Mouse (Mus musculus) testis, adult 2 months (tissue): Measurements from ENCODE around the gene Rtn4rl1. TPM values are rescaled to one million over a fixed set of nuclear protein-coding genes. Genes with fewer than 3 reads are reported as not detected.

Experiments
- H3K27ac ChIP-seq: fragments of 200-500 bp; 2 replicates; pipeline ENCODE4 v1.5.1; 2012; ENCODE audit warnings: low read depth, low read length; ENCODE audit not compliant: control insufficient read depth, insufficient read depth
- H3K27me3 ChIP-seq: fragments of 200-500 bp; 2 replicates; pipeline ENCODE4 v1.6.1; 2012; ENCODE audit warnings: mild to moderate bottlenecking, low read length, moderate library complexity; ENCODE audit not compliant: control insufficient read depth, insufficient read depth
- H3K36me3 ChIP-seq: fragments of 200-500 bp; 2 replicates; pipeline ENCODE4 v1.6.1; 2012; ENCODE audit warnings: mild to moderate bottlenecking, low read length; ENCODE audit not compliant: control insufficient read depth, insufficient read depth
- H3K4me1 ChIP-seq: fragments of 200-500 bp; 2 replicates; pipeline ENCODE4 v1.6.1; 2012; ENCODE audit warnings: low read length; ENCODE audit not compliant: control insufficient read depth, insufficient read depth
- H3K4me3 ChIP-seq: fragments of 200-500 bp; 2 replicates; pipeline ENCODE4 v1.5.1; 2012; ENCODE audit warnings: low read depth, mild to moderate bottlenecking, low read length, moderate library complexity, mixed read lengths; ENCODE audit not compliant: control insufficient read depth
- CTCF ChIP-seq: fragments of 200-500 bp; IDR thresholded peaks from 2 replicates; pipeline ENCODE4 v1.5.1; 2012; ENCODE audit warnings: low read depth, mild to moderate bottlenecking, inconsistent platforms, low read length, moderate library complexity; ENCODE audit not compliant: control insufficient read depth, insufficient read depth, insufficient replicate concordance
- POLR2A ChIP-seq: fragments of 200-500 bp; IDR thresholded peaks from 2 replicates; pipeline ENCODE4 v1.6.1; 2012; ENCODE audit warnings: low read depth, mild to moderate bottlenecking, inconsistent platforms, low read length, moderate library complexity; ENCODE audit not compliant: control insufficient read depth
- polyA plus RNA-seq: library from polyadenylated mRNA; depleted of rRNA; stranded (reverse); fragments of >200 nt; gene quantifications from 2 replicates; pipeline ENCODE4 v1.2.3, GENCODE M21; 2012

Rtn4rl1 gene
- polyA plus RNA-seq, 1 experiment: 3.3 TPM

DNA sequence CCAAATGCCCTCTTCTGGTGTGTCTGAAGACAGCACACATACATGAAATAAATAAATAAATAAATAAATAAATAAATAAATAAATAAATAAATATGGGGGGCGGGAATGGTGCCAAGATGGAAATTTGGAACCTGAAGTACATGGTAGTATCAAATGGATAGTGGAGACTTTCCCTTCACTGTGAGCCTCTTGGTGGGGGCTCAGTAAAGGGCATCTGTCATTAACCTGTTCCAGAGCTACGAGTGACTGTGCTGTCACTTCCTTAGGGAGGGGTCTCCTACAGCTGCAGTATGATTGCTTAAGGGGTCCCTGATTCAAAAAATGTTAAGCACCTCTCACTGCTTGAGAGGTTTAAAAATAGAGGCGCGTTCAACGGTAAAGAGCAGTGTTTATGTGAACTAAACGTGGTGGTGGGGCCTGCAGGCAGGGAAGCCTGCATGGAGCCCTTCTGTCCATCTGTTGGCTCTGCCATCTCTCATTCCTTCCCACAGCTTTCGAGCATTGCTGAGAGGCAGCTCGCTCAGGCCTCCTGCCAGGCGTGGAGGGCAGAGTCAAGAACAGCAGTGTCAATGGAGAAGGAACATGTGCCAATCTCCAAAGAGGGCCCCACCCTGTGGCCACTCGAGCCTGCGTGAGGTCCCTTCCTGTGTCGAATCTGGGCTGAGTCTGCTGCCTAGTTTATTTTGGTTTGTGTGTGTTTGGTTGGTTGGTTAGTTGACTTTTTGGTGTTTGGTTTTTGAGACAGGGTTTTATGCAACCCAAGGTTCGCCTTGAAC is 46.8 kb downstream of the Rtn4rl1 start:
- no peaks in the 10 kb centered on the region for H3K27me3 ChIP-seq
- no peaks in the 10 kb centered on the region for H3K36me3 ChIP-seq
- no peak overlapping the region for H3K27ac ChIP-seq
- no peak for TF ChIP-seq CTCF
- TF ChIP-seq POLR2A: no peak
- H3K4me1 ChIP-seq: peaks cover 15% of the 10 kb centered on the region
- no peak overlapping the region for H3K4me3 ChIP-seq

DNA sequence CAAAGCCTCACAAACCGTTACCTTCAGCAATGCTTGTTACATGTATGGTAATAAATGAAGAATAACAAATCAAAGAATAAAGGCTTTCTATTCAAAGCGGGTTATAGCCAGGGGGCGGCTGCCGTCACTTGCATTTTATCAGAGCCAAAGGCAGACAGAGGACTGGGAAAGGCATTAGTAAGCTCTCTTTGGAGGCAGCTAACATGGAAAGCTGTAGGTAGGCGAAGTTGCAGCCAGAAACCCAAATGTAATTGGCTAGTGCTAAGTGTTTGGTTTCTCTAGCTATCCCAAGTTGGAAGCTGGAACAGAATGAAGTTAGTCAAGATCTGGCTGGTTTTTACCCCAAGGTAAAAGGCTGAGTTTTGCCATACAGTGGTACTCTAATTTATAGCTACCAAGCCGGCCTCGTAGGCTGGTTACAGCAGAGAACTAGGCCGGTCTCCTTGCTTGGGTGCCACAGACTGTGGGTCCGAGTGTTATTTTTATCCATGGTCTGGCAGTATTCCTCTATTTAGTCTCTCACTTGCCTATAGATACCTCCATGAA is 49.2 kb downstream of the Rtn4rl1 start:
- no peak for TF ChIP-seq CTCF
- no peak for TF ChIP-seq POLR2A
- Histone ChIP-seq H3K4me3 (no peak overlapping the region), H3K36me3 (no peaks in the 10 kb centered on the region), H3K4me1 (peaks cover 18% of the 10 kb centered on the region), H3K27me3 (no peaks in the 10 kb centered on the region), H3K27ac (no peak overlapping the region)

DNA sequence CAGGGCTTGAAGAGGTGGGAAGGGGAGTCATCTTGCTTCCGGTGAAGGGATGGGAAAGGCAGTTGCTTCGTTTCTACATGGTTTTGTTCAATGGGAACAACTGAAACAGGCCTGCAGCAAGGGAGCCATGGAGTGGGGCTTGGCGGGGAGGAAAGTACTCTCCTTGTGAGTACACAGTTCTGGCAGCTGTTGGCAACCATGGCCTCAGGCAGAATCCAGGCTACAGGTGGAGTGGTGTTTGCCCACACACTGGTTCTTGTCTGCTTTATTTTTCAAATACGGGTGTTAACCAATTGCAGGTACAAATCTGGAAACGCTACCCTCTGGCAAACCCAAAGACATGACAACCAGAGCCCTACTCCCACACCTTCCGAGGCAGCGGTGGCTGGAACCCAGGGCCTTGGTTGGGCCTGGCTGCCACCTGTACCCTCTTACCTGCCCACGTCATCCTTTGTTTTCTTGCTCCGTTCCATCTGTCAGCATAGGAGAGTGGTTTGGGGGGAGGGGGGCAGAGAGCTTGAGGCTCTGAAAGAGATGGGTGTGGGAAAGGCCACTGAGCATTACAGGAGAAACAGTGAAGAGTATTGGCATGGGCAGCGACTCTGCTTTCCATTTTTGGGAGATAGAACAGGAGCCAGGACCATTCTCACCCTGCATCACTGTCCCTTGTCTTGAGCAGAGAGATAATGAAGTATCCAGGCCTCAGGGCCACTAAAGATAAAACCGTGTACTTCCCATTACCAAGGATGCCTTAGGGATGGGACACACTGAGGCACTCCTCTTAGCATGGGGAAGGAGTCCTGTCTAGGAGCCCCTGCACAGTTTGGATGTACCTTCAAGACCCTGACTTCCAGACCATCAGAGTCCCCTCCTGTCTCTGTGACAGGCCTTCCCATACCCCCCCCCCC is 51.0 kb downstream of the Rtn4rl1 start:
- H3K27ac ChIP-seq: no peak overlapping the region
- no peaks in the 10 kb centered on the region for H3K36me3 ChIP-seq
- TF ChIP-seq CTCF: no peak
- TF ChIP-seq POLR2A: no peak
- H3K4me1 ChIP-seq: peaks cover 18% of the 10 kb centered on the region
- no peak overlapping the region for H3K4me3 ChIP-seq
- H3K27me3 ChIP-seq: no peaks in the 10 kb centered on the region

DNA sequence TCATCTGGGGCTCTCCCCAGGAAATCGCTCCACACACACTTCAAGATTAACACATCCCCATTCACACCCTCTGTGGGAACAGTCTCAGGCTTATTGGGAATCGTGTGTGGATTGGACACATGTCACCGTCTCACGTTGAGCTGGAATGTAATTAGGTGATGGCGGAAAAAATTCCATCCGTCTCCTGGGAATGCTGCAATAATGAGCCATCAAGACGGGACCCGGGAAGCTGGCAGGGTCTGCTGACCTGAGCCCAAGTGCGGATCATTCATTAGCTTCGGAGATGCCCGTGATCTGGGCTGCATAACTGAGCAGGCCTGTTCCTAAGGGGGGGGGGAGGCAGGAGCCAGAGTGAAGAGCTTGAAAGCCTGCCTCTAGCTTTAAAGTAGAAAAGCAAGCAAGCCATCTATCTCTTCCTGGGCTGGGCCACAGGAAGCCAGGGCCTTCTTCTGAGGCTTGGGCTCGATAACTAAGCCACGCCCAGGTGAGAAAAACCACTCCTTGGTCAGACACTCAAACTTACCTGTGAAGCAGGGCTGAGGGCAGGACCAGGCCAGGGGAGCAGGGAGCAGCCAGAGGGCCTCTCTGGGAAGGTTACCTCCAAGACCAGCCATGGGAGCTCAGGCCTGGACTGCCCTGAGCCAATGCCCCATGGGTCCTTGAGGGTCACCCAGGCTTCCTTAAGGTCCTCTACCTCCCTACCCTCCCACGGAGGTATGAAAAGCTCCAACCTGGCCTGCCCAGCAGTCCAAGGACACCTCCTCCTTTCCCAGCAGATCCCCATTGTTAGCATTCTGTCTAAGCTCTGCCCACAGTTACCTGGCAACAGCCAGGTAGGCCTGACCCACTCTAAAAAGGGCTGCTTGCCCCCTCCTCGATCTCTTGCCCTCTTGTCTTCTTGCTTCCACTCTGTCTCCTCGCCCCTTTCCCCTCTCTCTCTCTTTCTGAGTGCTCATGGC is 52.1 kb downstream of the Rtn4rl1 start:
- TF ChIP-seq POLR2A (no peak), CTCF (no peak)
- Histone ChIP-seq H3K36me3 (no peaks in the 10 kb centered on the region), H3K27ac (no peak overlapping the region), H3K27me3 (no peaks in the 10 kb centered on the region), H3K4me1 (peaks cover 21% of the 10 kb centered on the region), H3K4me3 (no peak overlapping the region)

DNA sequence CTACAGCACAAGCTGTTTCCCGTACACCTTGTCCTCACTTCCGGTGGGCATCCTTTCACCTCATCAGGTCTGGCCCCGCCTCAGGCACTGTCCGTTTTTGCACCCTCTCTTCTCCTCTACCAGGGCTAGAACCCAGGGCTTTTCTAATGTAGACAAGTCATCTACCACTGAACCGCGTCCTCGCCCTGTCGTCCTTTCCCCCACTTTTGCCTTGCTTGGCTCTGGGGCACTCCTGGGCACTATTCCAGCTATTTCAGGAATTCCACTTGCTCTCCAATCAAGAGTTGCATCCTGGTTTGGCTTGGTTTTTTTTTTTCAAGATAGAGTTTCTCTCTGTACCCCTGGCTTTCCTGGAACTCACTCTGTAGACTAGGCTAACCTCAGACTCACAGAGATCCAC is 53.0 kb downstream of the Rtn4rl1 start:
- H3K4me1 ChIP-seq: peaks cover 23% of the 10 kb centered on the region
- no peak overlapping the region for H3K4me3 ChIP-seq

DNA sequence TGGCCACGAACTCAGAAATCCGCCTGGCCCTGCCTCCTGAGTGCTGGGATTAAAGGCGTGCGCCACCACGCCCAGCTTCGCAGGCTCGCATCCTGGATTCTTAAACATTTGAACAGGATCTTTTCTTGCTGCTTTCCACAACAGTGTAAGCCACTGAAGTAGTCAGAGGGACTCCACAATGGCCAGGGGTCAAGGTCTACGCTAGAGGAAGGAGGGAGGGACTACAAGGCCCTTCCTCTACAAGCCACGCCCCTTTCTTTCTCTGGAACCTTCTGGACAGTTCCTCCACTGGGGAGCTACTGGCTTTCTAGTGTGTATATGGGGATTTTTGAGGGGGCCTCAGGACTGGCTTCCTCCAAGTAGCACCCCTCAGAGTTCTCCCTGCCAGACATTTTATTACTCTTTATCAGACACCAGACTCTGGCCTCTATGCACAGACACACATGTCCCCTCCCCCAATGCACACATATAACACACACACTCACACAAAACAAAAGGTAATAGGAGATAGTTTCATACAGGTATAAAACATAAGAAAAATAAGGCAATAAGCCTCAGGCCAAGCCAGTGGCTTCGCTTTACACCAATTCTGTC is 53.7 kb downstream of the Rtn4rl1 start:
- Histone ChIP-seq H3K27ac (no peak overlapping the region), H3K36me3 (no peaks in the 10 kb centered on the region), H3K4me3 (no peak overlapping the region), H3K27me3 (no peaks in the 10 kb centered on the region), H3K4me1 (peaks cover 23% of the 10 kb centered on the region)
- TF ChIP-seq CTCF: no peak
- no peak for TF ChIP-seq POLR2A

More for the DNA sequence above, 53.0 kb downstream of the Rtn4rl1 start:
- Histone ChIP-seq H3K27ac (no peak overlapping the region), H3K36me3 (no peaks in the 10 kb centered on the region), H3K27me3 (no peaks in the 10 kb centered on the region)
- TF ChIP-seq CTCF (no peak), POLR2A (no peak)
